Mouse (Mus musculus): ENCODE data around the gene Pnmal1.

Pnmal1 gene

GRCm38 (mm10) chr7:16924037-16924834, 35.2 kb upstream of the Pnmal1 start, which contains the start of gene Calm3:
TSS of gene Calm3 (minus strand) at chr7:16924114.
- peak; percentile 95 for DNase-seq (ENCODE audit: low read depth, low spot score)

DNA sequence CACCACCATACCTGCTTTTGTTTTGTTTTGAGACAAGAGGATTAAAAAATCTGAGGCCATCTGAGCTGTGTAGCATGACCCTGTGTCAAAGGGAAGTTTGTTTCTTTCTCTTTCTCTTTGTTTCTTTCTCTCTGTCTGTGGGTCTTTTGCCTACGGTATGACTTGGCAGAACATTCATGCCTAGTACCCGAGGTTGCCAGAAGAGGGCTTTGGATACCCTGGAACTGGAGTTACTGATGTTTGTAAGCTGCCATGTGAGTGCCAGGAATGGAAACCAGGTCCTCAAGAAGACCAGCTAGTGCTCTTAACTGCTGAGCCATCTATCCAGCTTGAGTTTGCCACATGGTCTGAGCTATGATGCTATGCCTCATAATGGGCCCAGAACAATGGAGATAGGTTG, 31.1 kb upstream of the Pnmal1 start:
- peak; percentile 35 for DNase-seq (ENCODE audit: low read depth, low spot score)

DNA sequence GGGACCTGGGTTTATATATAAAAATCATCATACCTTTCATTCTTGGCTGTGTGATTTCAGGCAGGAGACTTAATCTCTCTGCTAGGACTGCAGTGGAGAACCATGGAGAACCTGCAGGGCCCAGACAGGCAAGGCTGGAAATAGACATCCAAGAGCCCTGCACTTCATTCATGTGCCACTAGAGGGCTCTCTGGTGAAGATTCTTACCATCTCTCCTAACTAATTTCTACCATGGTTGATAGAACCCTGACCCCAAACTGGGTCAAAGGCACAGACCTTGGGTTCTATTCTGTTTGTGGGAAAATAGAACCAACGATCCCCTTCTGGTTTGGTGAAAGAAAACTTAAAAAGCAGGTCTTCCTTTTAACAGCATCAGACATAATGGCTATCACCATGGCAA, 28.6 kb upstream of the Pnmal1 start:
- DNase-seq (ENCODE audit: low read depth, low spot score): peak; percentile 74

GRCm38 (mm10) chr7:16931968-16932627, 27.4 kb upstream of the Pnmal1 start:
- peak; percentile 93 for DNase-seq (ENCODE audit: low read depth, low spot score)

- peak; percentile 64 for DNase-seq (ENCODE audit: low read depth, low spot score)
Observed at GRCm38 (mm10) chr7:16932704-16933577, 26.5 kb upstream of the Pnmal1 start.

DNA sequence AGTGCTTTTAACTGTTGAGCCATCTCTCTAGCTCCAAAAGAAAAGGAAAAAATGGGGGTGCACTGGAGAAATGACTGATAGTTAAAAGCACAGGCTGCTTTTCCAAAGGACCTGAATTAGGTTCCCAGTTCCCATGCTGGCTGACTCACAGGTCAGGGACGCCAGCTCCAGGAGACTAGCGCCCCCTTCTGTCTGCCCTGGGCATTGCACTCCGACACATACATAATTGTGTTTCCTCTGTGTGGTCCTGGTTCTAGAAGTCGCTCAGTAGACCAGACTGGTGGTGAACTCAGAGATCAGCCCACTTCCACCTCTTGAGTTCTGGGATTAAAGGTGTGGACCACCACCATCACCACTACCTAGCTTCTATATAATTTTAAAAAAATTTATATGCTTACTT, 22.2 kb upstream of the Pnmal1 start:
- DNase-seq (ENCODE audit: low read depth, low spot score): peak; percentile 33

DNA sequence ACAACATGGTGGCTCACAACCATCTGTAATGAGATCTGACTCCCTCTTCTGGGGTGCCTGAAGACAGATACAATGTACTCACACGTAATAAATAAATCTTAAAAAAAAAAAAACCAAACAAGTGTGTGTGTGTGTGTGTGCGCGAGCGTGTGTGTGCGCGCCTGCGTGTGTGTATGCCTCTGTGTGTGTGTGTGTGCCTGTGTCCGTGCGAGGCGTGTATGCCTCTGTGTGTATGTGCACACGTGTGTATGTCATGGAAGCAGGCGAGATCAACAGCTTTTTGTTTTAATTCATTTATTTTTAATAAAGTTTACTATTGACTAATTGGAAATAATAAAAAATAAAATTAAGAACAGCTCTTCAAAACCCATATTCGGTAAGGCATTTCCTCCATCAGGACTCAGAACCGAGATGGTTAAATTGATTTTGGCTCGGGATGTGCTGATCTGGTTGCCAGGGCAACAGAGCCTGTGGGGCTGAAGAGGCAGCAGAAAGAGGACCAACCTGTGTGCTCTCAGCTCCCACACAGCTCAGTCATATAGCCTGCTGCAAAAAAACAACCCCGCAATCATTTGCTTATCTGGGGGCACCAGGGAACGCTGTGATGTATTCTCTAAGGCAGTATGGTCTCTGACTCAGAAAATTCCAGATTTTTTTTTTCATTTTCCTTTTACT, 21.2 kb upstream of the Pnmal1 start:
- no peak for DNase-seq (ENCODE audit: low read depth, low spot score)

DNA sequence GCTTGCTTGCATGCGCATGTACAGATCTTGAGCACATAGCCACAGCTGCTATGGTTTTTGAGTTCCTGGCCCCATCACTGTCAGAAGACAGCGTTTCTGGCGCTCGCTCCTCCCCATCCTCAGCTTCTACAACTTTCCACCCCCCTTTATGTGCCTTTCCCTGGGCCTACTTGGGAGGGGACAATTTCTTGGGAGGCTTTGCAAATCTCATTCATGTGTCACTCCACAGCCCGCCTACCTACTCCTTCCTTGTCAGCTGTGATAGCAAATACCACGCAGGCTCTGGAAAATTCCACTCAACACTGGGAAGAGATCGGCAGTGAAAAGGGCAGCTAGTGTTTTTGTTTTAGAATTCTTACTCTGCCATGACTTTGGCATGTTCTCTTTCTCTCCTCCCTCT, 19.2 kb upstream of the Pnmal1 start:
- DNase-seq (ENCODE audit: low read depth, low spot score): peak; percentile 34

GRCm38 (mm10) chr7:16942861-16943260, 16.6 kb upstream of the Pnmal1 start:
- DNase-seq (ENCODE audit: low read depth, low spot score): no peak

DNA sequence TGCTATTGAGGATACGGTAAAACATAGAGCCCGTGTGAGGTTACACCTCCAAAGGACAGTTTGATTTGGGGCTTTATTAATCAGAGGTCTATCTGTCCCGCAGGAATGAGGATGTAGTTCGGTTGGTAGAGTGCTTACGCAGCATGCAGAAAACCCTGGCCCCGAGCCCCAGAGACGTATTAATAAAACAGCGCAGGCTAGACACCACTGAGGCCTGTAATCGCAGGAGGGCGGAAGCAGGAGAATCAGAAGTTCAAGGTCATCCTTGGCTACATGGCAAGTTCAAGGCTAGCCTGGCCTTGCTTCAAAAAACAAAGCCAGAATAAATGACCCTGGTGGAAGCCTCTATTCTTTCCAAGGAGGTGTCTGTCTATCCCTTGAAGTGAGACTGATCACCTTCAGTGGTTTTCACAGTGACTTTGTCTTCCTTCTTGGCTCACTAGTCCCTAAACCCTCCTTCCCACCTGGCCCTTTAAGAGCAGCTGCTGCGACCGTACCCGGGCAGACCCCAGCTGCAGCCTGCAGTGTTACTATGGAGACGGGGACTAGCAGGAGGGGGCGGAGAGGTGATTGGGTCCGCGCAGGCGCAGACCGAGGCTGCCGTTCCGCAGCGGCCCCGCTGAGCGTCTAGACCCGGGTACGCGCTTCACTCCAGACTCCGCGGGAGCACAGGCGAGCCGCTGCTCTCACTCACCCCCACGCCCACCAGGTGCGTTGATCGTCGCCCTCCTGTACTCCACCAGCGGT, 15.2 kb upstream of the Pnmal1 start, which contains the start of gene Pnmal2:
Gene Pnmal2, plus strand, starts transcription at position 622 of the 747 bp plus-strand sequence.
- no peak for DNase-seq (ENCODE audit: low read depth, low spot score)

GRCm38 (mm10) chr7:16944808-16945315, 14.6 kb upstream of the Pnmal1 start:
- DNase-seq (ENCODE audit: low read depth, low spot score): no peak

DNA sequence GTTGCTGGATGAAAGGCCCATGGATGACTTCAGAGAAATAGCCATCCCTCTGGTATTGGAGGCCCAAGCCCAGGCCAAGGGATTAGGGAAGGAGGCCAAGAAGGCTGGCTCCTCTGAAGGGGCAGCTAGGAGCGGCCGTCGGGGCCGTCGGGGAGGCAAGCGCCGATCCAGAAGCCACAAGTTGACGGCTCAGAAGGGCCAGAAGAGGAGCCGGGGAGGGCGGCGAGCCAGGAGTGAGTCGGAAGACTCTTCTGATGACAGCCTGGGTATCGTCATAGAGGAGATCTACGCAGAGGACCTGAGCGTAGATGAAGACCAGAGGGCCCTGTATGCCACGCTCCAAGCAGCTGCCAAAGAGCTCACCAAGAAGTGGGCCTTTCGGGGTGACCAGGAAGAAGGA, 14.1 kb upstream of the Pnmal1 start:
- no peak for DNase-seq (ENCODE audit: low read depth, low spot score)

- no peak for DNase-seq (ENCODE audit: low read depth, low spot score)
Observed at GRCm38 (mm10) chr7:16946441-16947348, 12.8 kb upstream of the Pnmal1 start.

- DNase-seq (ENCODE audit: low read depth, low spot score): no peak
Observed at GRCm38 (mm10) chr7:16947349-16947895, 12.1 kb upstream of the Pnmal1 start.

- DNase-seq (ENCODE audit: low read depth, low spot score): no peak
Observed at GRCm38 (mm10) chr7:16947959-16948361, 11.5 kb upstream of the Pnmal1 start.

DNA sequence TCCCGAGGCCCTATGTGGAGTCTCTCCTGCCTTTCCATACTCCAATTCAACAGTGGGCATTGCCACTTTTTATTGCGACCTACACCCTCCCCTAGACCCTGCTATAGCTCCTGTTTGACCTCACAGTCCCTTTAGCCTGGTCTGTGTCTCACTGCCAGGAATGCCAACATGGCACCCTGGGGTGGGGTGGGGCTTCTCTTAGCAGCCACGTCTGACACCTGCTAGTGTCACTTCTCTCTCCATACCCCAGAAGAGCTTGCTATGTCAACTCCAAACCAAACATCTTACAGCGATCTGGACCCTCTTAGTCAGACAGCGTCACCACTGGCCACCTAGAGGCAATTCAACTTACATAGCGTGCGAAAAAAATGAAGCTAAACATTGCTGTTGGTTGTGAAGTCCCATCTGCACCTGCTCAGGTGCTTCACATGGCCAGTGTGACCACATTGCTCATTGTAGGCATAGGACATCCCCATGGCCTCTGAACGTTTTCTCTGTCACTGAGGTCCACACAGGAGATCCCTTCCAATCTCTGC, 10.5 kb upstream of the Pnmal1 start:
- no peak for DNase-seq (ENCODE audit: low read depth, low spot score)

DNA sequence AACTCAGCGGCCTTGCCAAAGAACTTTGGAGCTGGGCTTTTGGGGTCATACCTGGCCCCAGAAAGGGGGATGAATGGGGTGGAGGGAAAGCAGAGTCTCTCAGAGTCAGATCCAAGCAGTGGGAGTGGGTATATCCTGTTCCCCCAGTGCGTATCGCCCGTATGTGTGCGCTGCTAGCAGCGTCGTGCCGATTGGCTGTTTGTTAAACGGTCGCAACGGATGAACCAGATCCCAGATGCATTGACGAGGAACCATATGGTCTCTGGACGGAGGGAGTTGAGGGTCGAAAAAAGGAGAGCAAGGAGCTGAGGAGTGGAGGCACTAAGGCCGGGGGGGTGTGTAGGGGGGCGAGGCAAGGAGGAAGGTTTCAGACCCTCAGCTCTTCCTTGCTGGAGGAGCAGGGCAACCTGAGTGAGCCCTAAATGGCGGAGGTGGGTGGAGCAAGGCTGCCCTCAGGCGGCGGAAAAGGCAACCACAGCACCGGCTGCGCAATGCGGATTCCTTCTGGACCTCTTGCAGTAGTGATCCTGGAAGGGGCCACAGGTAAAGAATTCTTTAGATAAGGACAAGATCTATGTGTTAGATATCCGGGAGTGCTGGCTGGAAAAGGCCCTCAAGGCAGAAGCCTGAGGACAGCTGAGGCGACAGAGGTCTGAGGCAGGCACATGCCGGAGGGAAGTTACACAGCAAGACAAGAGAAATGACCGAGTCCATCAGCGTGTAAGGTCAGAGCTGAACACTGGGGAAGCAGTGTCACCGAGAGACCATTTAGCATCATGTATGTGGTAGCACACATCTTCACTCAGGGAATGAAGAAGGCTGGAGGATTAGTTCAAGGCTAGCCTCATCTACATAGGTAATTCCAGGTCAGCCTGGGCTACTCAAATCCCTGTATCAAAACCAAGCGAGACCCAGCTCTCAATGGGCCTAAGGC, 9.3 kb upstream of the Pnmal1 start:
- DNase-seq (ENCODE audit: low read depth, low spot score): peak; percentile 64

Data from 3T3-L1 (cell line).